Mouse (Mus musculus): Measurements from ENCODE around the gene Btrc.

Btrc gene

DNA sequence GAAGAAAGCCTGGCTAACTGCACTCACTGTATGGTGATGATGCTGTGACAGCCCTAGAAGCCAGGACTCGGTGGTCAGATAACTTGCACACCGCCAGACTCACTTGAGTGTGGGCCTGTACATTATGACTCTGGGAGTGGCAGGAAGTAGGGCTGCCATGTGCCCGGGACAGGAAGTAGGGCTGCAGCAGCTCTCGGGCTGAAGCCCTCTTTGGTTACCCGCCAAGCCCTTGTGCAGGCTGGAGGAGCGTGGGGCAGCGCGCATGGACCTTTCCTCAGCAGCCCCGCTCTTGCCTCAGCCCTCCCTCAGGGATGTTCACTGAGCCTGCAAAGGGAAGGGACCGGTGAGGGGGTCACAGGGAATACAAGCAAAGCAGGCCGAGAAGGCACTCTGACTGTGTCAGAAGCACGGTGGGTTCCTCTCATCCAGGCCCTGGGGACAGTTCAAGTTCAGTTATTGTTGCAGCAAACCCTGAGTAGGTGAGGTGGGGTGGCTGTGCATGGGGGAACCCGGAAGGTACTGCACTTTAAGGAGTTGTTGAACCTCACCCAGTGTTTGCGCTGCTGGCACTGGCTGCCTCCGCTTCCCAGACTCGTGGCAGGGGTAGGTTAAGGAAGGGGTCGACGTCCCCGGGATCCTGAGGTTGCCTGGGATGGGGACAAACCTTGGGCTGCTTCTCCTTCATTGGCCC, 211.6 kb downstream of the Btrc start:
- DNase-seq (ENCODE audit: low spot score): no peak

DNA sequence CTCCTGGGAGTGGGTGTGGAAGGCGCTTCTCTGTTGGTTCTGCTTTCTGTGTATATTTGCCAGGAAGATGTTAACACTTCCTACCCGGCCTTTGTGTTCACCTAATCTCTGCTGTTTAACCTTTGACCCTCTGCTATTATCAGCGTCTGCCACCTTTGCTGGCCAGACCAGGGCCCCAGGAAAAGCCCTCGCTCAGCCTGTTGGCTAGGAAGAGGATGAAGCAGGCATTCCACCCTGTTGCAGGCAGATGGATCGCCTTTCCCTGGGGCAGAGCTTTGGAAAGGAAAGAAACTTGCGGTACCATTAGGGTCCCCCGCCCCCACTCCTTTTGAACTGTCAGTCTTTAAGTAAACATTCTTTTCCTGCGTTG, 212.1 kb downstream of the Btrc start:
- no peak for DNase-seq (ENCODE audit: low spot score)

DNA sequence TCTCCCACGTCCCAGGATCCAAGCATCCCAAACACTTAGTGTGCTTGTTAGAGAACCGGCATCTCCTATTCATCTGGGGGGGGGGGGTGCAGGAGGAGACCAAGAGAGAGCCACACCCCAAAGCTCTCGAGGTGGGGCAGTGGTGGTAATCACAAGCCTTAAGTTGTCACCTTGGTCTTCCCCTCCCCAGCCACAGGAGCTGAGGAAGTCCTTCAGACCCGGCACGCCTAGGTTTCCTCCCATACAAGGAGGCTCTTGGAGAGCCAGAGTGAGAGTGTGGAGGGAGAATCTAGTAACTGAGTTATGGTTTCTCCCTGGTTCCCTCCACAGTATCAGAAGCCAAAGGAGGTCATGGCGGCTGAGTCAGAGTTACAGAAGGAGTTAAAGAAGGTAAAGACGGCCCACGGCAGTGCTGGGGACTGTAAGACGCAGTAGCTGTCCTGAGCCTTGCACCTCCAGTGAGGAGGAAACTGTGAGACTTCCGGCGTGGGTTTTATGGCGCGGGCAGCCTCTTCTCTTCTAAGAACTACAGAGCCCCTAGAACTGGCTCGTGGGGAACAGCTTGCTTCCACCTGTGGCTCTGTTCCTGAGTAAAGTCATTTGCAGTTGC, 213.7 kb downstream of the Btrc start:
- no peak for DNase-seq (ENCODE audit: low spot score)

GRCm38 (mm10) chr19:45578976-45579375, 215.4 kb downstream of the Btrc start:
- DNase-seq (ENCODE audit: low spot score): no peak

GRCm38 (mm10) chr19:45579416-45579815, 215.9 kb downstream of the Btrc start:
- no peak for DNase-seq (ENCODE audit: low spot score)
